Mouse (Mus musculus): ENCODE measurements at regions not wholly inside any gene's neighbourhood (a gene's known extent, or its start where the extent isn't known, plus 50 kb on each side); places are given as distances from the start of the nearest gene placed in this dataset.
A peak's percentile ranks its signal among the peaks of the same experiment; 100 is the strongest.

- Histone ChIP-seq H3K27ac (no peak overlapping the region), H3K36me3 (replicated peaks) (no peaks in the 10 kb centered on the region), H3K4me1 (no peaks in the 10 kb centered on the region), H3K27me3 (ENCODE audit: poor library complexity, severe bottlenecking) (no peaks in the 10 kb centered on the region), H3K4me3 (no peak overlapping the region), H3K9me3 (no peaks in the 10 kb centered on the region)
- no peak for DNase-seq (ENCODE audit: extremely low spot score, low spot score)
- WGBS = 94% methylated on average over 3 of the region's 3 CpGs
These were observed 114.4 kb downstream of the H2afy start for GRCm38 (mm10) chr13:56021716-56022115.

- no peak for DNase-seq (ENCODE audit: extremely low spot score, low spot score)
- Histone ChIP-seq H3K36me3 (replicated peaks) (no peaks in the 10 kb centered on the region), H3K4me1 (peaks cover 19% of the 10 kb centered on the region), H3K4me3 (no peak overlapping the region), H3K27ac (no peak overlapping the region), H3K9me3 (no peaks in the 10 kb centered on the region), H3K27me3 (ENCODE audit: poor library complexity, severe bottlenecking) (no peaks in the 10 kb centered on the region)
These were observed 122.2 kb downstream of the H2afy start for GRCm38 (mm10) chr13:56014006-56014405.

GRCm38 (mm10) chr13:56010416-56010815 is 125.7 kb downstream of the H2afy start:
- H3K27me3 ChIP-seq (ENCODE audit: poor library complexity, severe bottlenecking) = no peaks in the 10 kb centered on the region
- DNase-seq (ENCODE audit: extremely low spot score, low spot score) = peak; percentile 37
- no peak overlapping the region for H3K4me3 ChIP-seq
- 52% methylated on average over 6 of the region's 6 CpGs for WGBS
- H3K9me3 ChIP-seq = no peaks in the 10 kb centered on the region
- peaks cover 19% of the 10 kb centered on the region for H3K4me1 ChIP-seq
- no peaks in the 10 kb centered on the region for H3K36me3 ChIP-seq (replicated peaks)
- H3K27ac ChIP-seq = peak overlapping the region; percentile 65

- H3K9me3 ChIP-seq = no peaks in the 10 kb centered on the region
- H3K4me3 ChIP-seq = no peak overlapping the region
These were observed 129.3 kb downstream of the H2afy start for GRCm38 (mm10) chr13:56006827-56007226.

GRCm38 (mm10) chr13:56005746-56006145 is 130.4 kb downstream of the H2afy start:
- Histone ChIP-seq H3K9me3 (no peaks in the 10 kb centered on the region), H3K36me3 (replicated peaks) (no peaks in the 10 kb centered on the region), H3K27me3 (ENCODE audit: poor library complexity, severe bottlenecking) (no peaks in the 10 kb centered on the region), H3K27ac (no peak overlapping the region), H3K4me3 (no peak overlapping the region), H3K4me1 (peaks cover 10% of the 10 kb centered on the region)
- no peak for DNase-seq (ENCODE audit: extremely low spot score, low spot score)
- 85% methylated on average over 3 of the region's 3 CpGs for WGBS

More at GRCm38 (mm10) chr13:56006827-56007226, 129.3 kb downstream of the H2afy start:
- Histone ChIP-seq H3K27ac (no peak overlapping the region), H3K36me3 (replicated peaks) (no peaks in the 10 kb centered on the region), H3K27me3 (ENCODE audit: poor library complexity, severe bottlenecking) (no peaks in the 10 kb centered on the region), H3K4me1 (peaks cover 17% of the 10 kb centered on the region)
- 89% methylated on average over 2 of the region's 2 CpGs for WGBS
- DNase-seq (ENCODE audit: extremely low spot score, low spot score) = no peak

- H3K4me1 ChIP-seq = no peaks in the 10 kb centered on the region
- no peak overlapping the region for H3K4me3 ChIP-seq
- no peak for DNase-seq (ENCODE audit: extremely low spot score, low spot score)
- H3K36me3 ChIP-seq (replicated peaks) = no peaks in the 10 kb centered on the region
- H3K27me3 ChIP-seq (ENCODE audit: poor library complexity, severe bottlenecking) = no peaks in the 10 kb centered on the region
- H3K9me3 ChIP-seq = no peaks in the 10 kb centered on the region
- no peak overlapping the region for H3K27ac ChIP-seq
- 90% methylated on average over 18 of the region's 18 CpGs for WGBS
These were observed 132.3 kb downstream of the H2afy start for GRCm38 (mm10) chr13:56003724-56004393.

- WGBS = 88% methylated on average over 4 of the region's 4 CpGs
- Histone ChIP-seq H3K9me3 (no peaks in the 10 kb centered on the region), H3K36me3 (replicated peaks) (no peaks in the 10 kb centered on the region), H3K27ac (no peak overlapping the region), H3K27me3 (ENCODE audit: poor library complexity, severe bottlenecking) (no peaks in the 10 kb centered on the region), H3K4me3 (no peak overlapping the region), H3K4me1 (peaks cover 8% of the 10 kb centered on the region)
- DNase-seq (ENCODE audit: extremely low spot score, low spot score) = no peak
These were observed 140.9 kb downstream of the H2afy start for GRCm38 (mm10) chr13:55995255-55995654.

GRCm38 (mm10) chr13:55994460-55994859 is 141.7 kb downstream of the H2afy start:
- Histone ChIP-seq H3K27me3 (ENCODE audit: poor library complexity, severe bottlenecking) (no peaks in the 10 kb centered on the region), H3K36me3 (replicated peaks) (no peaks in the 10 kb centered on the region), H3K27ac (no peak overlapping the region), H3K4me3 (no peak overlapping the region), H3K9me3 (no peaks in the 10 kb centered on the region), H3K4me1 (peaks cover 13% of the 10 kb centered on the region)
- 90% methylated on average over 2 of the region's 2 CpGs for WGBS
- DNase-seq (ENCODE audit: extremely low spot score, low spot score) = no peak

GRCm38 (mm10) chr13:55992699-55993098 is 143.5 kb downstream of the H2afy start:
- H3K27ac ChIP-seq = no peak overlapping the region
- H3K27me3 ChIP-seq (ENCODE audit: poor library complexity, severe bottlenecking) = peaks cover 3% of the 10 kb centered on the region; the same call in 1 of the 2 replicates
- H3K4me3 ChIP-seq = no peak overlapping the region
- peaks cover 27% of the 10 kb centered on the region for H3K4me1 ChIP-seq
- H3K9me3 ChIP-seq = no peaks in the 10 kb centered on the region
- no peaks in the 10 kb centered on the region for H3K36me3 ChIP-seq (replicated peaks)
- 95% methylated on average over 9 of the region's 9 CpGs for WGBS
- no peak for DNase-seq (ENCODE audit: extremely low spot score, low spot score)

GRCm38 (mm10) chr13:55991216-55991615 is 144.9 kb downstream of the H2afy start:
- Histone ChIP-seq H3K36me3 (replicated peaks) (no peaks in the 10 kb centered on the region), H3K27me3 (ENCODE audit: poor library complexity, severe bottlenecking) (peaks cover 13% of the 10 kb centered on the region), H3K4me3 (no peak overlapping the region), H3K4me1 (peaks cover 27% of the 10 kb centered on the region), H3K9me3 (no peaks in the 10 kb centered on the region), H3K27ac (no peak overlapping the region)
- WGBS = 81% methylated on average over 14 of the region's 14 CpGs
- DNase-seq (ENCODE audit: extremely low spot score, low spot score) = no peak

GRCm38 (mm10) chr13:55990186-55990585 is 146.0 kb downstream of the H2afy start:
- WGBS = 89% methylated on average over 6 of the region's 6 CpGs
- Histone ChIP-seq H3K27me3 (ENCODE audit: poor library complexity, severe bottlenecking) (peaks cover 23% of the 10 kb centered on the region), H3K4me3 (no peak overlapping the region), H3K36me3 (replicated peaks) (no peaks in the 10 kb centered on the region), H3K27ac (no peak overlapping the region), H3K9me3 (no peaks in the 10 kb centered on the region), H3K4me1 (peaks cover 32% of the 10 kb centered on the region)
- no peak for DNase-seq (ENCODE audit: extremely low spot score, low spot score)

GRCm38 (mm10) chr13:55989401-55989800 is 146.8 kb downstream of the H2afy start:
- DNase-seq (ENCODE audit: extremely low spot score, low spot score) = no peak
- peaks cover 36% of the 10 kb centered on the region for H3K4me1 ChIP-seq
- WGBS = 57% methylated on average over 7 of the region's 7 CpGs
- H3K27me3 ChIP-seq (ENCODE audit: poor library complexity, severe bottlenecking) = peaks cover 31% of the 10 kb centered on the region
- 0 out of 2 replicates have a peak overlapping the region, but pooled peaks have one; percentile 9 for H3K27ac ChIP-seq
- no peak overlapping the region for H3K4me3 ChIP-seq
- no peaks in the 10 kb centered on the region for H3K9me3 ChIP-seq
- H3K36me3 ChIP-seq (replicated peaks) = no peaks in the 10 kb centered on the region

- peaks cover 49% of the 10 kb centered on the region for H3K4me1 ChIP-seq
- H3K27ac ChIP-seq = no peak overlapping the region
- H3K4me3 ChIP-seq = no peak overlapping the region
- DNase-seq (ENCODE audit: extremely low spot score, low spot score) = no peak
- peaks cover 71% of the 10 kb centered on the region for H3K27me3 ChIP-seq (ENCODE audit: poor library complexity, severe bottlenecking)
- H3K36me3 ChIP-seq (replicated peaks) = no peaks in the 10 kb centered on the region
- 17% methylated on average over 10 of the region's 10 CpGs for WGBS
- no peaks in the 10 kb centered on the region for H3K9me3 ChIP-seq
These were observed 149.4 kb upstream of the Pitx1 start for GRCm38 (mm10) chr13:55985396-55985795.

- Histone ChIP-seq H3K4me1 (peaks cover 48% of the 10 kb centered on the region), H3K27ac (no peak overlapping the region), H3K4me3 (no peak overlapping the region), H3K9me3 (no peaks in the 10 kb centered on the region), H3K27me3 (ENCODE audit: poor library complexity, severe bottlenecking) (peaks cover 73% of the 10 kb centered on the region), H3K36me3 (replicated peaks) (no peaks in the 10 kb centered on the region)
- no peak for DNase-seq (ENCODE audit: extremely low spot score, low spot score)
- WGBS = 38% methylated on average over 6 of the region's 6 CpGs
These were observed 148.8 kb upstream of the Pitx1 start for GRCm38 (mm10) chr13:55984772-55985171.
